Mouse (Mus musculus) lung, postnatal 10 days (tissue): Measurements from ENCODE around the gene Rab39b.
A peak's percentile ranks its signal among the peaks of the same experiment; 100 is the strongest.

Experiments
- DNase-seq: peaks from one replicate; pipeline ENCODE4 v3.0.0; 2021

Gene Rab39b

GRCm38 (mm10) chrX:75577582-75578324 is at the start of gene Rab39b:
TSS of gene Rab39b (minus strand) at chrX:75578231.
- peak; percentile 1 for DNase-seq

GRCm38 (mm10) chrX:75578539-75578938 is 508 bp upstream of the Rab39b start:
- no peak for DNase-seq
